Mouse (Mus musculus) CD4-positive, CD25-positive, alpha-beta regulatory T cell, adult 4 months (primary cell): ENCODE measurements around the gene Gm11077. TPM values are rescaled to one million over a fixed set of nuclear protein-coding genes. Genes with fewer than 3 reads are reported as not detected.
A peak's percentile ranks its signal among the peaks of the same experiment; 100 is the strongest.

Experiments used
- ATAC-seq: one replicate; pipeline ENCODE4 v1.8.0; 2017
- polyA plus RNA-seq, 2 experiments: library from polyadenylated mRNA; unstranded; fragments of 100-300 nt; shearing (Covaris generic); gene quantifications; one replicate each; pipeline ENCODE4 v1.2.1; 2017

The Gm11077 gene
- polyA plus RNA-seq, 2 experiments from 2014 or later: not detected

DNA sequence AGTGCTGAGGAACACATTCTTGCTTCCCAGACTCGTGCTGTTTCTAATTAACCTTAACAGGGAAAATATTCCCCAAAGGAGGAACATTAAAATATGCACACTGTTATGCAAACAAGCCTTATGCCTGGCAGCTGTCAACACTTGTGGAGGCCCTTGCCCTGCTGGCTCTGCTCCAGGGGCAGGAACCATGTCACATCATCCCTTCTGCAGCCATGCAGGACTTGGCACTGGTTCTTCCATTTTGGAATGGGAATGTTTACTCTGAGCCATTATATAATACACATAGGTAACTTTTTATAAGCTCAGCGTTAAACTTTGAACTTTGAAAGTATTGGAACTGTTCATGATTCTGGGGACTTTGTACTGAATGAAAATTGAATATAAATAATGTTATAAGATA is 18.5 kb downstream of the Gm11077 start:
- ATAC-seq: no peak

DNA sequence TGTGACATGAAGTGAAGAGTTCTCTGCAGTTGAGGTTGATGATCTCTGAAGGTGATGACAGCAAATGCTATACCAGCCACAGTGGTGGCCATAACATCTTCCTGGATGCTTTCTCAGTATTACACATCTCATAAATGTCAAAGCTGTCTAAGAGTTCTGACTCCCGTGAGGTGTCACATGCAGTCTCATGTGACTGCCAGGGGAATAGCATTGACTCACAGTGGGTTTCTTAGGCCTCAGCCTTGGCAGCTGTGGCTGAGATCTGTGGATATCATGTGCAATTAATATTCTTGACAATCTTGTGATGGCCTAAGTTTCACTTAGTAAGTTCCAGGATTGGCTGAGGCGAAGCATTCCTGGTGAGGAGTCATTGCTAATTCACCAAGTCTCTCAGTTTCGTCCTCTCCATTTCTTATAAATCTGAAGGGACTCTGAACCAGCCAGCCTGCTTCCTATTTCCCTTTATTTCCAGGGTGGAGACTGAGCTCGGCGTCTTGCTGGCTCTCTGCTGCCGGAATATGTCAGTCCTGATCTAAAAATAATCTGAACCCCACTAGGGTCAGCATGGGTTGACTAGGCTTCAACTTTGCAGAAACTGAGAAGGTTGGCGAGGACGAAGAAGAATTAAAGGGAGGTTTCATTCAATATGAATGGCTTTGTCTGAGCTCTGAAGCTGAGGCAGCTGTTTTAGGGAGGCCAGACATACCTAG is 21.4 kb downstream of the Gm11077 start:
- no peak for ATAC-seq

DNA sequence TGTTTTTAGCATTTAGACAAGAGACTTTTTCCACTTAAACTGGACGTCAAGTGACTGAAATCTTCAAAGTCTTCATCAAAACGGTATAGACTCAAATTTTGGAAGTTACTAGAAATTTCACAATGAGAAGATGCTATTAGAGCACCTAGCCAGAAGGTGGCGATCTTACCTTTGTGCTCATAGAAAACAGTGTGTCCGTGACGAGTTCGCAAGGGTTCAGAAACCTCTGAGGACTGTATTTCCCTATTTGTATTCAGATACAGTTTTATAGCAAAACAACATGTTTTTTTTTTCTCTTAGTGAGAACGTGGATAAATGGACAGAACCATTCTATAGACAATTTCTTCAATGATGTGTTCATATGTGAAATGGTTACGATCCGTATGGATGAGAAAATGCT is 37.3 kb downstream of the Gm11077 start:
- ATAC-seq: peak; percentile 75

DNA sequence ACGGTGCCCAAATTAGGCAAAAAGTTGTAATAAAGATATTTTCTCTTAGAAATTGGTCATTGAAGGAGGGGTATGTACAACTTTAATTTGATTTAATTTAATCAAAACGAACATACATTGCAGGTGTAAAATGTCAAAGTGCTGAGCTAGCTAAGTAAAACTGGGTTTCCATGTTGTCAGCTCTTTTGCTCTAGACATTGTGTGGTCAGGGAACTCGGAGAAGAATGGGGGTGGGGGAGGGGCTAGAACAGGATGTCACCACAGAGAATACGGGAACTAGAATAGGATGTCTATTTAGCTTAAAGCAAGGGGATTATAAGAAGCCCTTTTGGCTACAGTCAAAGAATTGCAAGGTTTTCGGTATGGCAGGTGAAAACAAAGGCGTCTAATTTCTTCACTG is 38.2 kb downstream of the Gm11077 start:
- peak; percentile 74 for ATAC-seq

DNA sequence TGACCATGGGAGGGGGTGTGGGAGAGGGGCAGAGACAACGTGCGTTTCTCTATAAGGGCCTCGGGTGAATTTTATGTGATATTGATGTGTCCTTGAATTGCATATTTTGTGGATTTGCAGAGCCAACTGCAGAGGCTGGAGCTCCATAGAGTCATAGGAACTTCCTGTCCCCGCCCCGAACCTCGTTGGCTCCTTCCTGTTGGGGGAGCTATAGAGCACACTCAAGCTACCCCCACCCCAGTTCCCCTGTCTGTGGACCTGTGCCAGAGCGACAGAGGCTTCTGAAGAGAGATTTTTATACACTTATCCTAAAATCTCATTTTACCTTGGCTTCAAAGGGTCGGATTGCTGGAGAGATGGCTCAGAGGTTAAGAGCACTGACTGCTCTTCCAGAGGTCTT is 39.1 kb downstream of the Gm11077 start:
- ATAC-seq: no peak

DNA sequence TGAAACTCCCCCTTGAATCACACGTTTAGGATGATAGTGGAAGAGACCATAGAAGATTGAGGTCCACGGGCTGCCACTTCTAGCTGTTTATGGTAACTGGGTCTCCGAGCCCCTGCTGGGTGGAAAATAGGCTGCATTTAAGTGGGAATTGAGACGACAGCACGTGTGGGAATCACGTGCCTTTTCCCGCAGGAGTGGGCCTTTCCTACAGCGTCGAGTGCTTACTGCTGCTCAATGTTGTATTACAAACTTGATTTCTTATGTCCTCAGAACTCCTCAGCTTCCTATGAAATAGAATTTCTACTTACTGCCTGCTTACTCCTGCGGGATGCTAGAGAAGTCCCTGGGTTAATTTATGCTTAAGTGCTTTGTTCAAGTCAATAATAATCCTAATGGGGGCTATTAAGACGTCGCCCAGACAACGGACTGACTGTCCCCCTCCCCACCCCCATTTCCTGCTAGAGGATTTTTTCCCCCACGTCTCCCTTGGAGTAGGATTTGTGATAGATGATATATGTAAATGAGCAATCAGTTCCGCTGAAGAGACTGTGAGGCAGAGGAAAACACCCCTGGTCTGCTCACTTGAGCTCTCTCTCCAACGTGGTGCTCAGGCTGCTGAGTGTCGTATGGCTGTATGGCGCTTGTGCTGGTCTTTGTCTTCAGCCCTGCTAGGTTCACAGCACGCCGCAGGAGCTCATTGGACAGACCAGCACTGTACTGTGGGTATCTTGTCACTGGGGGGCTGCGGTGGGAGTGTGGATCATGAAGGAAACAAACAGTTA is 40.0 kb downstream of the Gm11077 start:
- no peak for ATAC-seq

DNA sequence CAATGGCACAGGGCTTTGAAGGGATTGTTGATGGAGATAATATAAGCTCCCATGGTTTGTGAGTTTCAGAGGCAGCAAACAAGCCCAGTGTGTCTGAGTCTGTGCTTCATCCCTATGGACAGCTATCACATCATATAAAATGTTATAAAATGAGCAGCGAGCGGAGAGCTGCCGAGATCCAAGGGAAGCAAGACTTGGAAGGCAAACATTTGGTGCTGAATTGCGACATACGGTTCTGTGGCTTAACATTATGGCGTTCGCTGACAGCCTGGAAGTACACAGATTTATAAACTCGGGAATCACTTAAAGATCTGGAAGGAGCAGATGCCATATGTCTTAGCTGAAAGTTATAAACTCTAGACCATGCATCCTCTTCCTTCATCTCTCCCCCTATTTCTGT is 47.2 kb downstream of the Gm11077 start:
- ATAC-seq: no peak

DNA sequence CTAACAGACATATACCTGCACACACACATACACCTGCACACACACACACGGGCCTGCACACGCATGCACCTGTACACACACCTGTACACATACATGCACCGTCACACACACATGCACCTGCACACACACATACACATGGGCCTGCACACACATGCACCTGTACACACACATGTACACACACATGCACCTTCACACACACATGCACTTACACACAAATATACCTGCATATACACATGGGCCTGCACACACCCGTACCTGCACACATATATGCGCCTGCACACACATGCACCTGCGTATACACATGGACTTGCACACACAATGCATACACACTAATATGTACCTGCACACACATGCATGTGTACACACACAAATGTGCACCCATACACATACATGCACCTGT is 53.4 kb downstream of the Gm11077 start:
- no peak for ATAC-seq

DNA sequence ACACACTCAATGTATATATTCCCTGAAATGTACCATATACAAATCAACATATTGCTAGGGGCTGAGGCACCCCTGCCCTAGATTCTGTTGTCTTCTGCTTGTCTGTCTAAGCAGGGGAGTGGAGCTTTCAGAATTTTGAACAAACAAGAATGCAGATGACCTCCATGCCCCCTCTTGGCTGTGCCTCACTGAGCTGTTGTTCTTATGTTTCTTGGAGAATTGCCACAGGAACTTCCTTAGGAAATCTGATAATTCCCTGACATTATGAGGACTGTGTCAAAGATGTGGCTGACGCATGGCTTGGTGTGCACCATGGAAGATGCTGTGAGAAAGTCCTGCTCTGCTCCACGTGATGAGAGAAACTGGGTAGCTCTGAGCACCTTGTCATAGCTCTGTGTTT is 57.0 kb downstream of the Gm11077 start:
- ATAC-seq: no peak

DNA sequence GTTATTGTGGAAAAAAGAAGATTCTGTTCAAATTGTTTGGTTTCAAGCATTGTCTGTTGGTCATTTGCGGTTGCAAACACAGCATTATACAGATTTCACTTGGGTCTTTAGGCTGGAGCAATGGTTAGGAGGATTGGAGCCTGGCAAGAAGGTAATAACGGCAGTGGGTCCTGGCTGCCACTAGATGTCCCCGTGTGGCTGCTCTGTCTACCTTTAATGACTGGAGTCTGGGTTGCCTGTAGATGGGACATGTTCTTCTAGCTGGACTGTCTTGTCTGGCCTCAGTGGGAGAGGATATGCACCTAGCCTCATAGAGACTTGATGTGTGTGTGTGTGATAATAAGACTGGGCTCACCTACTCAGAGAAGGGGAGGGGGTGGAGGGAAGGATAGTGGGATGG is 60.8 kb downstream of the Gm11077 start:
- ATAC-seq: no peak

DNA sequence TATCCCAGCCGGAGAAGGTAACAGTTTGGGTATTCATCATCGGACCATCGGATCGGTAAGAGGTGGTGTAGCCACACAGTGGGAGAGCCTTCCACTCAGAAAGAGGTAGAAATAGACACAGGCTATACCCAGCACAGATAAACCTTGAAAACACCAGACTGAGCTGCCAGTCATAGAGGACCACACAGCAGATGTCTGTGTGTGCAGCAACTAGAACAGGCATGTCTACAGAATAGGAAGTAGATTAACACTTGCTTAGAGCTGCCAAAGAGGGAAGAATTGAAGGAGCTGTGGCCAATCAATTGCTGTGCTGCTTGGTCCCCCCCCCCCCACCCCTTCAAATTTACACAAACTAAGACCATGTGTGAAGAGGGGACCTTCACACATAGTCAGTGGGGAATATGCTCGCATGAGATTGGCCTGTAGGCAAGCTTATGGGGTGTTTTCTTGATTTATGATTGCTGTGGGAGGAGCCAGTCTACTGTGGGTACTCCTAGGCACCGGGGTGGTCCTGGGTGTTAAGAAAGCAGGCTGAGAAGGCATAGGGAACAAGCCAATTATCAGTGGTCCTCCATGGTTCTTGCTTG is 64.7 kb downstream of the Gm11077 start:
- ATAC-seq: no peak

DNA sequence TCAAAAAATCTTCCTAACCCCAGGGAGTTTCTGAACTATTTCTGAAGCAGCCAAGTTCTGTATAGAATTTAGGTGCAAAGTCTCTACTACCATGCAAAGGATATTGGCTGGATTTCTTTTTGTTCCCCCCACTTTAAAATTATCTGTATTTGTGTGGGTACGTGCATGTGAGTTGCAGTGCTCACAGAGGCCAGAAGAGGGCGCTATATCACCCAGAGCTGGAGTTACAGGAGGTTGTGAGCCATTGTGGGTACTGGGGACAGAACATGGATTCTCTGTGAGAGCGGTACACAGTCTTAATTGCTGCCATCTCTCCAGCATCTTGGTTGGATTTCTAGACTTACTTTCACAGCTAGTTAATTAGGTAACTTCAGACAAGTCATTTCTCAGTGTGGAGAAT is 69.8 kb downstream of the Gm11077 start:
- ATAC-seq: no peak

DNA sequence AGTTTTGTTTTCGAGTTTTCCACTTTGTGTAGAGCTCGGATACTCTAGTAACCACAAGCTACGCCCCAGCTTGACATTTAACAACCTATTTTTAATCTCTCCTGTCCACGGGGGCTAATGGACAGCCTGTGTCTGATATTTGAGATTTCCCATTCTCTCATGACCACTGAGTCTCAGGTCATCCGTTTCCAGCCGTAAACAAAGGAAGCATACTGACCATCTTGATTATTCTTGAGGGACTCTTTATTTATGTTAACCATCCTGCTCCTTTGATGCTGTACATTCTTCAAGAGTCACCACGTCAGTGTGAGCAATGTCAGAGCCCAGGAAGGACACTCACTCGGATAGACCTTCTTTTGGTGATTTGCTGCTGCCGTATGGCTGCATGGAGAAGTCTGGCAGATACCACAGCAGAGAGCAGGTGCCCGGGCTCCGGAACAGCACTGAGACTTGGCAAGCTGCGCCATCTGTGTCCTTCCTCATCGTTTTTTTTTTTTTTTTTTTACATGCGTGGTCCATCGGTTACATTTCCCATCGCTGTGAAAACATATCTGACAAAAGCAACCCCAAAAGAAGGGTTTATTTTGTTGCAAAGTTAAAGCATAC is 70.5 kb downstream of the Gm11077 start:
- no peak for ATAC-seq

DNA sequence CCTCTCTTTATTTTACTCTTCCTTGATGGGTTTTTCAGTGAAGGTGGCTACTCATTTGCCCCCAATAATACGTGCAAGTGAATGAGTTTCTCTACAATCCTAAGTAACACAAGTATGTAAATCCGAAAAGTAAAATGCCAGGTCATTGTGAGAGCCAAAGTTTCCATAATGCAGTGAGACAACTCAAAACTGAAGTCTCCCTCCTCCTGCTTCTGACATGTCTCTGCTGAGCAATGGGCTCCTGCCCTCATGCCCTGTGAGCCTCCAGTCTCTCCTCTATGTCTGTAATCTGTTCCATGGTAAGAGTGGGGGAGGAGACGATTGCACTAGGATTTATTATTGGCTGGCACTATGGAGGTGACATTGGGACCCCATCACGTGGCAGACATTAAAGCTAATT is 71.5 kb downstream of the Gm11077 start:
- no peak for ATAC-seq

Other genes with a start within 250 kb of the Gm11077 start
- 10 to 100 TPM; 23.8 to 39.0 TPM for gene Aebp2, start 106.6 kb upstream of the Gm11077 start, polyA plus RNA-seq